Mouse (Mus musculus) cerebellum, adult 2 months (tissue): ENCODE data around the gene Robo4.

Source experiments
- CTCF ChIP-seq: fragments of 200-500 bp; IDR thresholded peaks from 2 replicates; pipeline ENCODE4 v1.5.1; 2011; ENCODE audit warnings: low read depth, mild to moderate bottlenecking, control low read depth, low read length, moderate library complexity, borderline replicate concordance; ENCODE audit not compliant: insufficient read depth
- POLR2A ChIP-seq: fragments of 200-500 bp; IDR thresholded peaks from 2 replicates; pipeline ENCODE4 v1.6.1; 2011; ENCODE audit warnings: low read length, control low read depth, borderline replicate concordance; ENCODE audit not compliant: insufficient read depth

DNA sequence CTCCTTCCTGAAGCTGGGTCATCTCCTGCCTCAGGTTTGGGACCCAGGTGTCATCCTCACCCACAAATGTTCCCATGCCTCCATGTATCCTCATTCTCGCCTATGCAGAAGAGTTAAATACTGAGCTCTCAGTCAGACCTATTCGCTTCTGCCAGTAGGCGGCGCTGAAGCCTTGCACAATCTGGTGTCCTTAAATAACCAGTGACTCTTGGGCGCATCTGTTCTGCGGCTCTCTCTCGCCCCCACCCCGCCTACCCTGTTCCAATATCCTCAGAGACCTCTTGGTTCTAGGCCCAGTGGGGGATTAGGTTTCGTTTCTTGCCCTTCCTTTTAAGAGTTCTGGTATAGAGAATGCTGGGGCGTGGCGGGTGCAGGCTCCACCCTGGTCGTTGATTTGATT is 28.9 kb downstream of the Robo4 start:
- TF ChIP-seq CTCF (peak; percentile 90), POLR2A (no peak)
